Mouse (Mus musculus) thymus, adult 2 months (tissue): ENCODE results near the gene Snrnp70.

Source experiments
- CTCF ChIP-seq: fragments of 200-500 bp; IDR thresholded peaks from 2 replicates; pipeline ENCODE4 v1.5.1; 2012; ENCODE audit warnings: mild to moderate bottlenecking, control low read depth, low read length, moderate library complexity, borderline replicate concordance; ENCODE audit not compliant: control insufficient read depth, poor library complexity, insufficient read depth; ENCODE audit errors: extremely low read depth
- POLR2A ChIP-seq: fragments of 200-500 bp; IDR thresholded peaks from 2 replicates; pipeline ENCODE4 v1.6.1; 2012; ENCODE audit warnings: mild to moderate bottlenecking, low read length, control low read depth, moderate library complexity; ENCODE audit not compliant: control insufficient read depth, poor library complexity, insufficient read depth; ENCODE audit errors: extremely low read depth

DNA sequence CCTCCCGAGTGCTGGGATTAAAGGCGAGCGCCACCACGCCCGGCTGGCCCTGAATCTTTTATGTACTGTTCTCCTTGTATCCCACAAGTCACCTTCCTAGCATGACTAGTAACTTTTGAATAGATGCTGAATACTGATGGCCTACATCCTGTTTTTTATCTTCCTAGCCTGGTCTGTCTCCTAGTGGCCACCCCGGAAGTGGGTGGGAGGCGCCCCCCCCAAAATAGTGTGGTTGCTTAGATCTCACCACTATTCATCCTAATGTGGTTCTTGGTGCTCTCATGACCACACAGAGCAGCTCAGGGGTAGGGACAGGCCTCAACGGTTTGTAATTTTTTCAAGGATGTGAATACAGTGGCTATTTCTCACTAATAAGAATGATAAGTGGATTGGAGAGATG, 20.9 kb downstream of the Snrnp70 start:
- no peak for TF ChIP-seq CTCF
- TF ChIP-seq POLR2A, result no peak
